Mouse (Mus musculus) lung, embryonic 16.5 days (tissue): ENCODE measurements around the gene Gon7. TPM values are rescaled to one million over a fixed set of nuclear protein-coding genes. Genes with fewer than 3 reads are reported as not detected.

Source experiments
- ATAC-seq: fragments of 200-750 bp; cut with Nextera tagmentation; 2 replicates; pipeline ENCODE4 v1.8.0; 2017; ENCODE audit warnings: low read depth, mild to moderate bottlenecking, moderate library complexity
- H3K27ac ChIP-seq: fragments of 300-500 bp; sonication (generic); 2 replicates; pipeline ENCODE4 v1.5.1; 2014; ENCODE audit warnings: mild to moderate bottlenecking, control low read depth, low read length
- H3K27me3 ChIP-seq: fragments of 300-500 bp; sonication (generic); 2 replicates; pipeline ENCODE4 v1.6.1; 2014; ENCODE audit warnings: low read depth, low read length, mixed read lengths; ENCODE audit not compliant: control insufficient read depth, insufficient read depth
- H3K36me3 ChIP-seq: fragments of 300-500 bp; sonication (generic); 2 replicates; pipeline ENCODE4 v1.6.1; 2014; ENCODE audit warnings: low read length; ENCODE audit not compliant: control insufficient read depth, insufficient read depth
- H3K4me1 ChIP-seq: fragments of 300-500 bp; sonication (generic); replicated peaks from 2 replicates; pipeline ENCODE4 v1.6.1; 2014; ENCODE audit warnings: low read length, mixed read lengths; ENCODE audit not compliant: control insufficient read depth, insufficient read depth
- H3K4me2 ChIP-seq: fragments of 300-500 bp; sonication (generic); 2 replicates; pipeline ENCODE4 v1.6.1; 2014; ENCODE audit warnings: low read depth, low read length, control low read depth
- H3K4me3 ChIP-seq: fragments of 300-500 bp; sonication (generic); 2 replicates; pipeline ENCODE4 v1.5.1; 2014; ENCODE audit warnings: mild to moderate bottlenecking, low read length, control low read depth
- H3K9ac ChIP-seq: fragments of 300-500 bp; sonication (generic); 2 replicates; pipeline ENCODE4 v1.6.1; 2014; ENCODE audit warnings: low read length, control low read depth
- H3K9me3 ChIP-seq: fragments of 300-500 bp; sonication (generic); 2 replicates; pipeline ENCODE4 v1.6.1; 2016; ENCODE audit warnings: low read length; ENCODE audit not compliant: control insufficient read depth
- WGBS: fragments of 180-500 bp; shearing (Covaris S2); extraction: QIAGEN DNeasy Blood & Tissue Kit; methylation state at CpG from one replicate; pipeline ENCODE4 v1.1.7; 2014; 5-methylcytosine and 5-hydroxymethylcytosine counted together
- polyA plus RNA-seq: library from polyadenylated mRNA; unstranded; fragments of >200 nt; fragmentation: Nextera tagmentation; extraction: Ambion mirVana; gene quantifications from 2 replicates; pipeline ENCODE4 v1.2.1, GENCODE M21; 2015

Gene Gon7
- polyA plus RNA-seq: 26.4 and 26.9 TPM in 2 replicates

DNA sequence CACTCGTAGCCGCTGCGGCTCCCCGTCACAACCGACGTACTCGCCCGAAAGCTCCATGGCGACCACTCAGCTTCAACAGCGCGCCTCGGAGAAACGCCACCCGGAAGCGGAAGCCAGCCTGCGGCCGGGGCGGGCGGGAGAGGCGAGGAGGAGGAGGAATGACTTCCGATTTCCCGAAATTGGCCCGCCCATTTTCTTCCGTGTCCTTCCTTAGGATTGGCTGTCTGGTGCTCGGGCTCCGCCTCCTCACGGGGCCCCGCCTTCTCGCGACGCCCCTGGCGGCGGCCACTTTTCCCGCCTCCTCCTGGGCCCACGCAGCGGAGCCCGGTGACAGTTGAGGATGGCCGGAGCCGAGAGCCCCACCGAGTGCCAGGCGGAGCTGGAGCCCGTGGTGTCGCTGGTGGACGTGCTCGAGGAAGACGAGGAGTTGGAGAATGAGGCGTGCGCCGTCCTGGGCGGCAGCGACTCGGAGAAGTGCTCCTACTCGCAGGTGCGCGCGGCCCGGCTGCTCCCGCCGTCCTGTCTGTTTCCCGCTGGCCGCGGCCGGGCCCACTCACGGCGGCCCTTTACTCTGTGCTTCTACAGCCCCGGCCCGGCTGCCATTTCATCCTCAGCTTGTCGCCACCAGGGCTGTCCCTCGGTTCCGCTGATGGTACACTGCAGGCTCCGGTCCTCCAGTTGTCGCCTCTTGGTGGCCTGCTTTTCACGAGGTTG, at the start of gene Gon7, which contains the start of the genes Gm28051 and Ubr7:
Gene Gon7, minus strand, starts transcription at position 115 of the 714 bp plus-strand sequence.
Gene Gm28051, minus strand, starts transcription at position 77 of the 714 bp plus-strand sequence.
Gene Ubr7, plus strand, starts transcription at position 279 of the 714 bp plus-strand sequence.
- ATAC-seq: peak; percentile 98
- peak within 1 kb of the TSS; percentile 70 for H3K4me3 ChIP-seq
- peaks cover 16% of the 10 kb centered on the region for H3K4me1 ChIP-seq
- 0 out of 2 replicates have a peak, but pooled peaks cover 2% of the 10 kb centered on the region for H3K36me3 ChIP-seq
- peak within 1 kb of the TSS; percentile 73 for H3K9ac ChIP-seq
- H3K27me3 ChIP-seq: no peaks in the 10 kb centered on the region
- WGBS: under 1% methylated on average over 73 of the region's 73 CpGs
- H3K9me3 ChIP-seq: no peaks in the 10 kb centered on the region
- peak within 1 kb of the TSS; percentile 83 for H3K4me2 ChIP-seq
- peak within 1 kb of the TSS; percentile 95 for H3K27ac ChIP-seq

DNA sequence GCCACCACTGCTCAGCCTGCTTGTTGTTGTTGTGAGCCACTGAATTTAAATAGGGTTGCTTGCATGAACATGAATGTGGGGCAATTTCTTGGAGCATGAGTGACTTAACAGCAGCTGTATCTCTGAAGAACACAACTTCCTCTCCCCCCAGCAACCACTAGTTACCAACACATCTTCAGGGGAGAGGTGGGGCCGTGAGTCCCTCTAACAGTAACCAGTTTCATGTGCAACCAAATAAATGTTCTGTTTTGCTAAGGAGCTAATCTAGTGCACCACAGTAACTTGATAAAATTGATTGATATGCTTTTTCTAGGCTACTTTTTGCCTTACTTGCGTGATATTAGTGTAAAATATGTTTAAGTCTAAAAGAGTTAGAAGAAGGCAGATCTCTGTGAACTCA, 41.9 kb upstream of the Gon7 start:
- Histone ChIP-seq H3K9ac (no peak overlapping the region), H3K27me3 (no peaks in the 10 kb centered on the region), H3K27ac (no peak overlapping the region), H3K36me3 (peaks cover 2% of the 10 kb centered on the region; the same call in 1 of the 2 replicates), H3K4me3 (no peak overlapping the region), H3K9me3 (no peaks in the 10 kb centered on the region), H3K4me2 (no peak overlapping the region), H3K4me1 (no peaks in the 10 kb centered on the region)
- WGBS: 86% methylated on average over 2 of the region's 2 CpGs
- ATAC-seq: no peak

DNA sequence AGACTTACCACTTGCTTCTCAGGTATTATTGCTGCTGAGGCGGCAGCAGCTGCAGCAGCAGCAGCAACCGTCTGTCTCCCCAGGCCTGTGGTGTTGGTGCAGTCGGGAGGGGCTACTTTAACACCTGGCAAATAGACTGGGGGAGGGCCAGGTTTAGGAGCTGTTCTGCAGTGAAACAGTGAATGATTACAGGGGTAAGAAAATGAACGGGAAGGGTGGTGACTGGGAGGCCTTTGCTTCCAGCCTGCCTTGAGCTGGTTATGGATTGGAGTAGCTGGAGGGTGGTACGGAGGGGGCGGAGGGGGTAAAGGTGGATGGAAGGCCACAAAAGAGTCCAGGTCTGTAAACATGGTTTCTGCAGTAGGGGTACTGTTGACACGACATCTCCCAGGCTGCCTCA, 30.3 kb upstream of the Gon7 start:
- Histone ChIP-seq H3K27me3 (no peaks in the 10 kb centered on the region), H3K27ac (no peak overlapping the region), H3K4me1 (no peaks in the 10 kb centered on the region), H3K36me3 (peaks cover 50% of the 10 kb centered on the region), H3K9me3 (no peaks in the 10 kb centered on the region), H3K4me3 (no peak overlapping the region), H3K9ac (no peak overlapping the region), H3K4me2 (no peak overlapping the region)
- 80% methylated on average over 7 of the region's 7 CpGs for WGBS
- ATAC-seq: no peak

DNA sequence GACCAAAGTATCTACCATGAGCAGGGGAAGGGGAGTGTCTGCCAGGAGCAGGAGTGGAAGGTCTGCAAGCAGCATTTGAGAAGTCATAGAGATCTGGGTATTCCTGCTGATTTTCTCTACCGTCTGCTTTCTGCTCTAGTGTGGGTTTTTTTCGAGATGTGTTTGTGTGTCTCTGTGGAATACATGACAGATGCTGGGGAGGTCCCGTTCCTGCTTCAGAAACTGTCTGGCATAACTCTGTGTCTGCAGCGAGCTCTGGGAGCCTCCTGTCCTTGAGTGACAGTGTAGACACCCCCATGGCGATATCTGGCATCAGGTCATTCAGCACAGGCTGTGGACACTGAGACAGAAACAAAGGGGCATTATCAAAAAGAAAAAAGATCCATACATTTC, 28.0 kb upstream of the Gon7 start:
- H3K4me2 ChIP-seq: no peak overlapping the region
- peaks cover 37% of the 10 kb centered on the region for H3K36me3 ChIP-seq
- no peak overlapping the region for H3K9ac ChIP-seq
- H3K4me3 ChIP-seq: no peak overlapping the region
- H3K27me3 ChIP-seq: no peaks in the 10 kb centered on the region
- WGBS: 89% methylated on average over 5 of the region's 5 CpGs
- H3K4me1 ChIP-seq: no peaks in the 10 kb centered on the region
- no peaks in the 10 kb centered on the region for H3K9me3 ChIP-seq
- no peak overlapping the region for H3K27ac ChIP-seq
- ATAC-seq: no peak

DNA sequence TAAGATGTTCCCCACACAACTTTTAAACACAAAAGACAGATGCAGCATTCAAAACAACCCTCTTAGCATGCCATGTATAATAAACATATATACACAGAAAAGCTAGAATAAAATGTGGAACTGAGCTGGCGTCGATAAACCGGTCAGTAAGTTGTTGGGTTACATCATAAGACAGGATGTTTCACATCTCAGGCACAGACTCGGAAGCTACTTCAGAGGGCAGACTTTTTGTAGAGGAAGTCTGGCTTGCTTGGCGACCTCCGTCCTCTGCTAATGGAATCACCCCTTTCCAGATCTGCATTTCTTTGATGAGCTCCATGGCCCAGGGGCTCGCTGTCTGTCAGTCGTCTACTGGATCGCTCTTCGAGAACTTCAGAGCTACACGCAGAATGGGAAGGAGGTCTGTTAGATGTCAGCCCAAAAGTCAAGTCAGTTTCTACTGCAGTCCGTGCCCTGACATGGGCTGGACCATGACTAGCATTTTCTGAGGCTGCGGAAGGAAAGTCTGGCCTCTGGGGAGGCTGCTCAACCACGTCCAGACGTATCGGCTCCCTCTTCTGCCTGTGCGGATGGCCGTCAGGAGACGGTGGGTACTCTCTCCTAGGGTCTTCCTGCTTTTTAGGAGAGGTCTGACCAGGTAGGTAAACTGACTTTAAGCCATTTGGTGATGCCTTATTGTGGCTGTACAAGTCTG, 27.4 kb upstream of the Gon7 start:
- 86% methylated on average over 19 of the region's 19 CpGs for WGBS
- ATAC-seq: no peak
- no peaks in the 10 kb centered on the region for H3K9me3 ChIP-seq
- no peak overlapping the region for H3K9ac ChIP-seq
- peaks cover 32% of the 10 kb centered on the region for H3K36me3 ChIP-seq
- H3K4me1 ChIP-seq: no peaks in the 10 kb centered on the region
- H3K27ac ChIP-seq: no peak overlapping the region
- H3K4me2 ChIP-seq: no peak overlapping the region
- no peak overlapping the region for H3K4me3 ChIP-seq
- no peaks in the 10 kb centered on the region for H3K27me3 ChIP-seq

DNA sequence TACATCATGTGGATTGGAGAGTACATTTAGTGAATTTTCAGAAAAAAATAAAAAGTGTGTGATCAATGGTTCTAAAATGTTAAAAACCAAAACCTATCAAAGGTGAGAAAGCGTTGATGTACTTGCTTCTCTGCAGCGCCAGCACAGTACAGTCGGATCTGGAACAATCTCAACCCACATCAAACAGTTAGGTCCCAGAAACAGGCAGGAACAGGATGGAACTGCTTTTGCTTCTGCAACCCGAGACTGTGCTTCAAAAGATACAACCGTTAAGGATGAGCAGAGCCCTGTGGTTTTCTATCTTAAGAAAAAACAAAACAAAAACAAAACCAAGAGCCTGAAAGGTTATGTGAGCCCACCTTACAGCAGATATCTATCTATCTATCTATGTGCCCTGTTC, 25.2 kb upstream of the Gon7 start:
- Histone ChIP-seq H3K36me3 (peaks cover 21% of the 10 kb centered on the region), H3K4me2 (no peak overlapping the region), H3K4me3 (no peak overlapping the region), H3K9ac (no peak overlapping the region), H3K4me1 (no peaks in the 10 kb centered on the region), H3K9me3 (no peaks in the 10 kb centered on the region), H3K27me3 (no peaks in the 10 kb centered on the region), H3K27ac (no peak overlapping the region)
- 87% methylated on average over 5 of the region's 5 CpGs for WGBS
- no peak for ATAC-seq

DNA sequence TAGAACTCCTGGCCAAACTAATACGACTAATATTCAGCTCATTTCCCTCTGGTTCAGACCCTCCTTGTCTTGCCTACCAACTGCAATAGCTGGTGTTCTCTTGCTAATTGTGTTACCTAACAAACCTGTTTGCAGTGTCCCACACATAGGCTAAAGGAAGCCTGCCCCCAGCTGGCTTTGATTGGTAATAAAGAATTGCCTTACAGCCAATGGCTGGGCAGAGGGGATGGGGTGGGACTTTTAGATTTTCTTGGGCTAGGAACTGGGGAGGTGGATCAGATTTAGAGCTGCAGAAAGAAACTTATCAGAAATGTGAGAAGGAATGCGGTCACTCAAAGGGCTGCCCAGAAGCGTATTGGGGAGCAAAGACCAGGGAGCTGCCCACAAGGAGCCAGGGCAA, 21.8 kb upstream of the Gon7 start:
- H3K36me3 ChIP-seq: peaks cover 8% of the 10 kb centered on the region; the same call in 1 of the 2 replicates
- WGBS: 44% methylated on average over 3 of the region's 3 CpGs
- no peaks in the 10 kb centered on the region for H3K27me3 ChIP-seq
- no peak overlapping the region for H3K4me2 ChIP-seq
- no peaks in the 10 kb centered on the region for H3K4me1 ChIP-seq
- ATAC-seq: peak; percentile 23; the same call in 1 of the 2 replicates
- no peak overlapping the region for H3K9ac ChIP-seq
- no peak overlapping the region for H3K4me3 ChIP-seq
- no peaks in the 10 kb centered on the region for H3K9me3 ChIP-seq
- no peak overlapping the region for H3K27ac ChIP-seq

DNA sequence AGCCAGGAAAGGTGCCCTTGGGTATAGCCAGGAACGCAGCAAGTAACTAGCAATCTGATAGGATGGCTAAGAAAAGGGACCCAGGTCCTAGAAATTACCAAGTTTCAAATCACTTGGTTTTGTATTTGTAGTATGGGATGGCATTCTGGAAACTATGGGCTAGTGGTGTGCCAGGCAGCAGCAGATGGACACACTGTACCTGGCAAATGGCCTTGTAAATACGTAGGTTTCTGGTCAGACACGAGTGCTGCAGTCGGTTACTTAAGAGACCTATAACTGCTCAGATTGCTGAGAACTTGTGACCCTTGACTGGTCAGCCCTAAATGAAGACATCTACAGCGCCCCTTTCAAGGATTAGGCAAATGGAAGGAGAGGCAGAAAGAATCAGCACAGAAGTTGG, 20.5 kb upstream of the Gon7 start:
- no peaks in the 10 kb centered on the region for H3K9me3 ChIP-seq
- H3K4me3 ChIP-seq: no peak overlapping the region
- WGBS: 85% methylated on average over 5 of the region's 5 CpGs
- no peak overlapping the region for H3K9ac ChIP-seq
- no peak overlapping the region for H3K4me2 ChIP-seq
- no peak overlapping the region for H3K27ac ChIP-seq
- no peaks in the 10 kb centered on the region for H3K4me1 ChIP-seq
- ATAC-seq: no peak
- H3K27me3 ChIP-seq: no peaks in the 10 kb centered on the region
- H3K36me3 ChIP-seq: peaks cover 8% of the 10 kb centered on the region; the same call in 1 of the 2 replicates

DNA sequence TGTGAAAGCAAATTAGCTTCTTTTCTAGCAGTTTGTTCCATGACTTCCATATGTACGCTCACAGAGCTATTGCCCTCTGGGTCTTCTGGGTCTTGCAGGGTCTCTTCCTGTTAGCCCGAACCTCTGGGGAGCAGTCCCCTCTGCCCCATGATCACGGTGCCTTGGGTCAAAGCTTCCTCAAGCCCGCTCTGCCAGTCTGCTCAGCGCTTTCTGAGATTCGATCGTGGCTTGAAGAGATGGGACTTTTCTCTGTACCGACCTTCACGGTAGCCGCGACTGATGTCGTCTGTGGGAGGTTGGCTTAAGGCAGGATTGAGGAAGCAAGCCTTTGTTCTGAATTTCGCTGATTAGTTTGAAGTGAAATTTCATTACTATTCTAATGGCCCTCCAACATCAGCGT, 18.4 kb upstream of the Gon7 start:
- no peak for ATAC-seq
- Histone ChIP-seq H3K27ac (no peak overlapping the region), H3K4me3 (no peak overlapping the region), H3K4me2 (no peak overlapping the region), H3K27me3 (no peaks in the 10 kb centered on the region), H3K9me3 (no peaks in the 10 kb centered on the region), H3K9ac (no peak overlapping the region), H3K36me3 (peaks cover 19% of the 10 kb centered on the region), H3K4me1 (no peaks in the 10 kb centered on the region)
- WGBS: 94% methylated on average over 14 of the region's 14 CpGs
